Mouse (Mus musculus) intestine, postnatal 0 days (tissue): ENCODE results near the gene Eif5. TPM values are rescaled to one million over a fixed set of nuclear protein-coding genes. Genes with fewer than 3 reads are reported as not detected.
"Not testable (repeated sequence)": the region's sequence is repeated elsewhere in the genome, so short reads cannot be mapped to it uniquely, and the experiment has no call there.

ENCODE experiments used
- ATAC-seq: fragments of 200-750 bp; cut with Nextera tagmentation; 2 replicates; pipeline ENCODE4 v1.8.0; 2017; ENCODE audit warnings: mild to moderate bottlenecking, moderate TSS enrichment, moderate library complexity
- H3K27ac ChIP-seq: fragments of 300-500 bp; sonication (generic); 2 replicates; pipeline ENCODE4 v1.5.1; 2014; ENCODE audit warnings: mild to moderate bottlenecking, low read depth, low read length, moderate library complexity
- H3K27me3 ChIP-seq: fragments of 300-500 bp; sonication (generic); replicated peaks from 2 replicates; pipeline ENCODE4 v1.6.1; 2014; ENCODE audit warnings: low read length, mixed read lengths; ENCODE audit not compliant: control insufficient read depth, insufficient read depth
- H3K36me3 ChIP-seq: fragments of 300-500 bp; sonication (generic); 2 replicates; pipeline ENCODE4 v1.6.1; 2014; ENCODE audit warnings: mild to moderate bottlenecking, moderate library complexity; ENCODE audit not compliant: control insufficient read depth, insufficient read depth
- H3K4me1 ChIP-seq: fragments of 300-500 bp; sonication (generic); replicated peaks from 2 replicates; pipeline ENCODE4 v1.6.1; 2014; ENCODE audit warnings: antibody characterized with exemption, low read length, mixed read lengths; ENCODE audit not compliant: control insufficient read depth, insufficient read depth
- H3K4me2 ChIP-seq: fragments of 300-500 bp; sonication (generic); replicated peaks from 2 replicates; pipeline ENCODE4 v1.6.1; 2014; ENCODE audit warnings: low read depth, mild to moderate bottlenecking, moderate library complexity
- H3K4me3 ChIP-seq: fragments of 300-500 bp; sonication (generic); 2 replicates; pipeline ENCODE4 v1.5.1; 2014; ENCODE audit warnings: low read depth, low read length
- H3K9ac ChIP-seq: fragments of 300-500 bp; sonication (generic); 2 replicates; pipeline ENCODE4 v1.6.1; 2014; ENCODE audit warnings: mild to moderate bottlenecking, low read depth, low read length
- H3K9me3 ChIP-seq: fragments of 300-500 bp; sonication (generic); 2 replicates; pipeline ENCODE4 v1.6.1; 2016; ENCODE audit warnings: mixed run types; ENCODE audit not compliant: control insufficient read depth
- CTCF ChIP-seq: sonication (generic); IDR thresholded peaks from 2 replicates; pipeline ENCODE4 v1.5.1; 2016; ENCODE audit warnings: low read depth, mild to moderate bottlenecking, control low read depth, antibody characterized with exemption, moderate library complexity
- WGBS: fragments of 180-500 bp; shearing (Covaris S2); extraction: QIAGEN DNeasy Blood & Tissue Kit; methylation state at CpG from one replicate; pipeline ENCODE4 v1.1.7; 2014; 5-methylcytosine and 5-hydroxymethylcytosine counted together
- polyA plus RNA-seq: library from polyadenylated mRNA; unstranded; fragments of >200 nt; fragmentation: Nextera tagmentation; extraction: Ambion mirVana; gene quantifications from 2 replicates; pipeline ENCODE4 v1.2.1, GENCODE M21; 2015

Eif5 gene
- polyA plus RNA-seq, 1 experiment from 2014 or later: 632 TPM

DNA sequence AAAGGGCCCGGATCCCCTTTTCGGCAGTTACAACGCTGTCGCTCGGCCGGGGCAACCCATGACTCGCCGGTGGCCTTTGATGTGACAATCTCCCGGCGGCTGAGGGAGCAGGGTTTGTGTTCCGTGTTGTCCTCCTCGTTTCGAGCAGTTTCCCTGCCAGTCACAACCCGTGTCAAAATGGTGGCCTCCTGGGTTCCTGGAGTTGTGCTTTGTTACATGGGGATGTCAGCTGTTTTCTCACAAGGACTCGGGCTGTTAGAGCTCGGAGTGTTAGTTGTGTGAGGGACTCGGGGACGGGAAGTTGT, 1.2 kb downstream of the Eif5 start:
- no peaks in the 10 kb centered on the region for H3K9me3 ChIP-seq
- H3K4me3 ChIP-seq: peak overlapping the region; percentile 88
- no peaks in the 10 kb centered on the region for H3K27me3 ChIP-seq
- no peak for ATAC-seq
- peak overlapping the region; percentile 82 for H3K4me2 ChIP-seq
- peak overlapping the region; percentile 100 for H3K9ac ChIP-seq
- peaks cover 48% of the 10 kb centered on the region for H3K36me3 ChIP-seq
- under 1% methylated on average over 18 of the region's 18 CpGs for WGBS
- H3K4me1 ChIP-seq: 0 out of 2 replicates have a peak, but pooled peaks cover 9% of the 10 kb centered on the region
- no peak for TF ChIP-seq CTCF
- H3K27ac ChIP-seq: peak overlapping the region; percentile 99

DNA sequence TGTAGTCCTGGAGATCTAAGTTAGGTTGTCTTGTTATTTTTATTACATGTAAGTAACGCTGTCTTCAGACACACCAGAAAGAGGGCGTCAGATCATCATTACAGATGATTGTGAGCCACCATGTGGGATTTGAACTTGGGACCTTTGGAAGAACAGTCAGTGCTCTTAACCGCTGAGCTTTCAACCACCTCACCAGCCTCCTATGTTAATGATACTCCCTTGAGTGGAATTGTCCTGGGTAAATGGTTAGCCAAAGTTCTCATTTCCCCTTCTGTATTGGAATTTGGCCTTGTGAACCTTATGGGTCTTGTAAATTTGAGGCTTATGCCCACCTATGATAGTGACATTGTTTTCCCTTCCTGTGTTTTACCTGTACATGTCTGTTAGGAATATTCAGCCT, 9.3 kb downstream of the Eif5 start:
- WGBS: 66% methylated on average over 3 of the region's 3 CpGs
- H3K9me3 ChIP-seq: no peaks in the 10 kb centered on the region
- no peak overlapping the region for H3K9ac ChIP-seq
- H3K36me3 ChIP-seq: peaks cover 50% of the 10 kb centered on the region
- no peak for TF ChIP-seq CTCF
- H3K4me2 ChIP-seq: no peak overlapping the region
- H3K27me3 ChIP-seq: no peaks in the 10 kb centered on the region
- ATAC-seq: peak; percentile 26; the same call in 1 of the 2 replicates
- no peaks in the 10 kb centered on the region for H3K4me1 ChIP-seq
- H3K27ac ChIP-seq: peak overlapping the region; percentile 28; the same call in 1 of the 2 replicates
- no peak overlapping the region for H3K4me3 ChIP-seq

DNA sequence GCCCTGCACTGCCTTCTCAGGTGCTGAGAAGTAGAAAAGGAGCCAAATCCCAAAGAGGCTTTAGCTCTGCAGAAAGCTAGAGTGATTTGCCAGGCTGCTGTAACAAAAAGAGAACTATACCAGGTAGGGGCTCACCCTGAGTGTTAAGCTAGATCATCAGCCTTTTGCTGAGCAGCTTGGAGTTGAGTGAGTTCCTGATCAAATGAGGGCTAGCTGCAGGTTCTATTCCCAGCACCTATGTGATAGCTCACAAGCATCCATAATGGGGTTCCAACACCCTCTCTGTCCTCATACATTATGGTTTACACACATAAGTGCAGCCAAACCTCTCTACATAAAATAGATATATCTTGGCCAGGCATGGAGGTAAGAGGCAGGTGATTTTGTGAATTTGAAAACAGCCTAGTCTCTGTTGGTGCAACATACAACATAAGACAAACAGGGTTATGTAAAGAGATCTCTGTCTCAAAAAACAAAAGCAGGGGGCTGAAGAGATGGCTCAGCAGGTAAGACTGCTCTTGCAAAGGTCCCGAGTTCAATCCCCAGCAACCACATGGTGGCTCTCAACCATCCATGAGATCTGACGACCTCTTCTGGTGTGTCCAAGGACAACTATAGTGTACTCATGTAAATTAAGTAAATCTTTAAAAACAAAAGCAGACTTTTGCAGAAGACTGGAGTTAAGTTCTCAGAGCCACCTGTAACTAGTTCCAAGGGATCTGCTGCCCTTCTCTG, 10.9 kb downstream of the Eif5 start:
- 0 out of 2 replicates have a peak, but pooled peaks have one; percentile 11 for ATAC-seq
- no peaks in the 10 kb centered on the region for H3K9me3 ChIP-seq
- H3K4me3 ChIP-seq: no peak overlapping the region
- H3K27me3 ChIP-seq: no peaks in the 10 kb centered on the region
- no peak overlapping the region for H3K9ac ChIP-seq
- H3K27ac ChIP-seq: 0 out of 2 replicates have a peak overlapping the region, but pooled peaks have one; percentile 21
- no peaks in the 10 kb centered on the region for H3K4me1 ChIP-seq
- no peak overlapping the region for H3K4me2 ChIP-seq
- no peak for TF ChIP-seq CTCF
- WGBS: 60% methylated on average over 2 of the region's 2 CpGs
- peaks cover 34% of the 10 kb centered on the region for H3K36me3 ChIP-seq

DNA sequence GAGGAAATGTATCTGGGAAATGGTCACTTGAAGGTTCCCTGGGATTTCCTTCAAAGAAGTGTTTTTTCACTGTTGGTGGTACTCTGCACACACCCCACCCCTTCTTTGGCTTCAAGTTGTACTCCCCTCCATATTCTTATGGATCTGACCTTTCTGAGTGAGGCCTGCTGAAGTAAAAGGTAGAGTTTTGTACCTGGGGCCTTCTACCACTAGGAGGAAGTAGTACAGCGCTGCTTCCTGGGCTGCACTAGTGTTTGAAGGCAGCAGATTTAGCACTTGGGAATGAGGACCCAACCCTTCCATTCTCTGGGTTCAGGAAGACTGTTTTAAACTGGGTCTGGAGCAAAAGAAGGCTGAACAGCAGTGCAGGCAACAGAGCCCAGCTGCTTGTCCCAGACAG, 12.9 kb downstream of the Eif5 start:
- H3K27me3 ChIP-seq: no peaks in the 10 kb centered on the region
- 41% methylated on average over 1 of the region's 1 CpGs for WGBS
- no peaks in the 10 kb centered on the region for H3K4me1 ChIP-seq
- peak; percentile 54 for TF ChIP-seq CTCF
- no peak overlapping the region for H3K4me2 ChIP-seq
- no peaks in the 10 kb centered on the region for H3K9me3 ChIP-seq
- no peak overlapping the region for H3K4me3 ChIP-seq
- no peak overlapping the region for H3K9ac ChIP-seq
- H3K36me3 ChIP-seq: peaks cover 19% of the 10 kb centered on the region; the same call in 1 of the 2 replicates
- no peak overlapping the region for H3K27ac ChIP-seq
- no peak for ATAC-seq

DNA sequence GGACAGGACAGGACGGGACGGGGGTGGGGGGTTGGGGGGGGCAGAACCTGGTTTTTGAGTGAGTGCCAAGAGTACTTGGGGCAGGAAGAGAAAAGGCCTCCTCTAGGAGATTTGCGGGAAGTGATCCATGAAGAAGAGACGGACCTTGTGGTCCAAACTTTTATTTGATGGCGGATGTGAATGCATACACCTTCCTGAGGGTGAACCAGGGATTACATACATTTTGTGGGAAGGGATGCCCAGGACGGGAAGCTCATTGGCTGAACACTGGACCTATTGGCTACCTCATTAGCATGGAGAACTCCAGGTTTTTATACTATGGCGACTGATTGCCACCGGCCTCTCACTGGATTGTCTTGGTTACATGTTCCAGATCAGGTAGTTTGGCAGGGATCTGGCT, 14.5 kb downstream of the Eif5 start:
- Histone ChIP-seq H3K27ac (no peak overlapping the region), H3K36me3 (peaks cover 11% of the 10 kb centered on the region; the same call in 1 of the 2 replicates), H3K9me3 (no peaks in the 10 kb centered on the region), H3K4me1 (no peaks in the 10 kb centered on the region), H3K9ac (no peak overlapping the region), H3K4me3 (no peak overlapping the region), H3K27me3 (no peaks in the 10 kb centered on the region), H3K4me2 (no peak overlapping the region)
- TF ChIP-seq CTCF: no peak
- no peak for ATAC-seq
- WGBS: 78% methylated on average over 8 of the region's 8 CpGs

DNA sequence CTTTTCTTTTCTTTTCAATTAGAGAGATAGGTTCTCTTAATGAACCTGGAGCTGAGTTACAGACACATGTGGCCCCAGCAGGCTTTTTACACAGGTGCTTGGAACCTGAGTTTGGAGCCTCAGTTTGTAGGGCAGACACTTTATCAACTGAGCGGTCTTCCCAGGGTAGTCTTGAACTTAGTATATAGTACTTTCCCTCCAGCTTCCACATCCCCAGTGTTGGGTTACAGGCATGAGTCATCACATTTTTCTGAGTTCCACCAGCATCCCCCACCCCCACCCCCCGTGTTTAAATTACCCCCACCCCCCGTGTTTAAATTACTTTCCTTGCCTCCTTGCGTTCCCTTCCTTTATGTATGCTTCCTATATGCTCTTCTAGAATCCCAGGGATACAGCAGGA, 17.5 kb downstream of the Eif5 start:
- H3K36me3 ChIP-seq: no peaks in the 10 kb centered on the region
- no peak overlapping the region for H3K27ac ChIP-seq
- H3K4me3 ChIP-seq: no peak overlapping the region
- no peak for TF ChIP-seq CTCF
- no peaks in the 10 kb centered on the region for H3K27me3 ChIP-seq
- WGBS: 63% methylated on average over 4 of the region's 4 CpGs
- no peak overlapping the region for H3K9ac ChIP-seq
- H3K4me1 ChIP-seq: no peaks in the 10 kb centered on the region
- no peak for ATAC-seq
- no peaks in the 10 kb centered on the region for H3K9me3 ChIP-seq
- no peak overlapping the region for H3K4me2 ChIP-seq

DNA sequence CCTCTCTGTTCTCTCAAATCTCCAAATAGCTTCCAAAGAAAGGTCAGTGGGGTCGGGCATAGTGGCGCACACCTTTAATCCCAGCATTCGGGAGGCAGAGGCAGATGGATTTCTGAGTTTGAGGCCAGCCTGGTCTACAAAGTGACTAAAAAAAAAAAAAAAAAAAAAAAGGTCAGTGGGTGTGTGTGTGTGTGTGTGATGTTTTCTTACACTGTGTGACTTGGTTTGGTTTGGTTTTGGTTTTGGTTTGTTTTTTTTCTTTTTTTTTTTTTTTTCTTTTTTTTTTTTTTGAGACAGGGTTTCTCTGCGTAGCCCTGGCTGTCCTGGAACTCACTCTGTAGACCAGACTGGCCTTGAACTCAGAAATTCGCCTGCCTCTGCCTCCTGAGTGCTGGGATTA, 18.1 kb downstream of the Eif5 start:
- not testable (repeated sequence) for H3K9me3 ChIP-seq, H3K9ac ChIP-seq, H3K4me1 ChIP-seq, H3K27me3 ChIP-seq, H3K27ac ChIP-seq, H3K4me2 ChIP-seq, H3K4me3 ChIP-seq, H3K36me3 ChIP-seq, ATAC-seq
- 77% methylated on average over 5 of the region's 5 CpGs for WGBS
